In genomic region chr19:28337574-28337973, GRCm38 (mm10) we compare ENCODE assay signal across 15 mouse cellular contexts.
DNase-seq lines count a peak whose midpoint lies in the region; ATAC-seq and TF ChIP-seq lines count a peak whose summit lies in the region.
"Had no signal": no experiment of that assay in that cellular context is flagged by ENCODE, and none has a peak within 500 bp of the region (broad histone marks: within the 10 kb centered on the region; RNA-seq: fewer than 3 reads in every experiment).

No protein-coding gene starts in this region.

- H3K9me3 ChIP-seq in forebrain, embryonic 15.5 days, result no peaks in the 10 kb centered on the region
- H3K9me3 ChIP-seq in forebrain, embryonic 13.5 days (replicated peaks), result no peaks in the 10 kb centered on the region
- no peaks in the 10 kb centered on the region for H3K9me3 ChIP-seq in lung, embryonic 14.5 days (ENCODE audit: low read depth, low read length)
- H3K9me3 ChIP-seq: intestine, embryonic 15.5 days; neural tube, embryonic 13.5 days had no signal

- H3K4me1 ChIP-seq in forebrain, embryonic 15.5 days, result peaks cover 31% of the 10 kb centered on the region
- H3K4me1 ChIP-seq in forebrain, embryonic 13.5 days, result peaks cover 31% of the 10 kb centered on the region
- no peaks in the 10 kb centered on the region for H3K4me1 ChIP-seq in lung, embryonic 14.5 days (ENCODE audit: insufficient read depth)
- no peaks in the 10 kb centered on the region for H3K4me1 ChIP-seq in lung, adult 2 months (ENCODE audit: control insufficient read depth, insufficient read depth, low read length)
- H3K4me1 ChIP-seq in embryonic fibroblast, embryonic 13.5 days (ENCODE audit: control insufficient read depth, insufficient read depth, low read length), result peaks cover 6% of the 10 kb centered on the region
- H3K4me1 ChIP-seq: intestine, embryonic 15.5 days had no signal

- ATAC-seq in forebrain, embryonic 15.5 days (replicated peaks), result no peak
- ATAC-seq in forebrain, embryonic 13.5 days, result no peak
- ATAC-seq in lung, embryonic 14.5 days (ENCODE audit: insufficient read depth), result no peak
- no peak for ATAC-seq in granulocyte monocyte progenitor cell, adult 5-6 weeks (replicated peaks; ENCODE audit: poor library complexity, severe bottlenecking)
- ATAC-seq: intestine, embryonic 15.5 days; liver, postnatal 0 days had no signal

- TF ChIP-seq POLR2A in lung, adult 2 months (IDR thresholded peaks at IDR 0.05; ENCODE audit: borderline replicate concordance, extremely low read depth, low read depth, low read length), result no peak
- TF ChIP-seq POLR2A in embryonic fibroblast, embryonic 13.5 days (IDR thresholded peaks at IDR 0.05; ENCODE audit: low read depth, low read length), result no peak
- no peak for TF ChIP-seq POLR2A in myocyte (IDR thresholded peaks at IDR 0.05; ENCODE audit: insufficient read length, low read depth)

- DNase-seq in lung, embryonic 14.5 days, result peak; percentile 19
- DNase-seq in lung, adult 2 months, result no peak
- DNase-seq: cerebellum, adult 9-10 months; heart, postnatal 4 days; kidney, postnatal 25 days; liver, postnatal 0 days; right cerebral cortex, postnatal 14 days had no signal

- H3K4me2 ChIP-seq in forebrain, embryonic 15.5 days (replicated peaks), result no peak overlapping the region
- H3K4me2 ChIP-seq in forebrain, embryonic 13.5 days, result no peak overlapping the region
- H3K4me2 ChIP-seq in lung, embryonic 14.5 days, result no peak overlapping the region
- H3K4me2 ChIP-seq in myocyte (ENCODE audit: low read depth), result peak overlapping the region; percentile 27
- H3K4me2 ChIP-seq: intestine, embryonic 15.5 days; neural tube, embryonic 13.5 days had no signal

- TF ChIP-seq CTCF in lung, embryonic 14.5 days (IDR thresholded peaks at IDR 0.05; ENCODE audit: low read depth), result no peak
- no peak for TF ChIP-seq CTCF in lung, adult 2 months (IDR thresholded peaks at IDR 0.05; ENCODE audit: insufficient read depth, low read length)
- no peak for TF ChIP-seq CTCF in embryonic fibroblast, embryonic 13.5 days (IDR thresholded peaks at IDR 0.05; ENCODE audit: borderline replicate concordance, insufficient read depth, low read length)

- H3K36me3 ChIP-seq in forebrain, embryonic 15.5 days, result no peaks in the 10 kb centered on the region
- no peaks in the 10 kb centered on the region for H3K36me3 ChIP-seq in forebrain, embryonic 13.5 days (ENCODE audit: poor library complexity, severe bottlenecking)
- no peaks in the 10 kb centered on the region for H3K36me3 ChIP-seq in lung, embryonic 14.5 days (ENCODE audit: insufficient read depth)
- no peaks in the 10 kb centered on the region for H3K36me3 ChIP-seq in myocyte (ENCODE audit: control insufficient read depth, insufficient read depth)
- H3K36me3 ChIP-seq: intestine, embryonic 15.5 days; neural tube, embryonic 13.5 days had no signal

- no peak overlapping the region for H3K9ac ChIP-seq in forebrain, embryonic 15.5 days (replicated peaks)
- no peak overlapping the region for H3K9ac ChIP-seq in forebrain, embryonic 13.5 days
- H3K9ac ChIP-seq in lung, embryonic 14.5 days, result no peak overlapping the region
- H3K9ac ChIP-seq: intestine, embryonic 15.5 days; liver, postnatal 0 days; neural tube, embryonic 13.5 days had no signal

- no peak overlapping the region for H3K4me3 ChIP-seq in forebrain, embryonic 15.5 days
- H3K4me3 ChIP-seq in forebrain, embryonic 13.5 days, result no peak overlapping the region
- no peak overlapping the region for H3K4me3 ChIP-seq in lung, embryonic 14.5 days (ENCODE audit: low read depth, low read length)
- H3K4me3 ChIP-seq in lung, adult 2 months (replicated peaks; ENCODE audit: extremely low read depth, low read depth, low read length), result no peak overlapping the region
- H3K4me3 ChIP-seq in embryonic fibroblast, embryonic 13.5 days (ENCODE audit: insufficient read depth, low read length), result no peak overlapping the region
- no peak overlapping the region for H3K4me3 ChIP-seq in myocyte
- H3K4me3 ChIP-seq: intestine, embryonic 15.5 days; neural tube, embryonic 13.5 days had no signal

- 33% methylated on average over 3 of the region's 3 CpGs for WGBS in forebrain, embryonic 15.5 days
- 29% methylated on average over 3 of the region's 3 CpGs for WGBS in forebrain, embryonic 13.5 days
- 59% methylated on average over 3 of the region's 3 CpGs for WGBS in lung, embryonic 14.5 days
- 51% methylated on average over 3 of the region's 3 CpGs for WGBS in lung, adult 2 months

- H3K27me3 ChIP-seq in forebrain, embryonic 15.5 days, result peaks cover 15% of the 10 kb centered on the region; the same call in 1 of the 2 replicates
- peaks cover 51% of the 10 kb centered on the region for H3K27me3 ChIP-seq in forebrain, embryonic 13.5 days
- no peaks in the 10 kb centered on the region for H3K27me3 ChIP-seq in lung, embryonic 14.5 days (ENCODE audit: insufficient read depth, low read length)
- no peaks in the 10 kb centered on the region for H3K27me3 ChIP-seq in myocyte (ENCODE audit: control insufficient read depth, insufficient read depth, insufficient read length)
- H3K27me3 ChIP-seq: intestine, embryonic 15.5 days; neural tube, embryonic 13.5 days had no signal

- no peak overlapping the region for H3ac ChIP-seq in myocyte (ENCODE audit: control insufficient read depth, insufficient read length)

- H3K27ac ChIP-seq in forebrain, embryonic 15.5 days (replicated peaks), result peak overlapping the region; percentile 5; the same call in 1 of the 2 replicates
- no peak overlapping the region for H3K27ac ChIP-seq in forebrain, embryonic 13.5 days
- H3K27ac ChIP-seq in lung, embryonic 14.5 days (ENCODE audit: low read depth), result no peak overlapping the region
- H3K27ac ChIP-seq in embryonic fibroblast, embryonic 13.5 days (ENCODE audit: insufficient read depth, low read length), result peak overlapping the region; percentile 77
- H3K27ac ChIP-seq: intestine, embryonic 15.5 days; macrophage; neural tube, embryonic 13.5 days had no signal

- H3K79me2 ChIP-seq in myocyte (ENCODE audit: control insufficient read depth, insufficient read depth), result no peaks in the 10 kb centered on the region

TF ChIP-seq in myocyte, 11 proteins besides CTCF, POLR2A, EP300 and RAD21:
- TF ChIP-seq CEBPB (IDR thresholded peaks at IDR 0.05; ENCODE audit: insufficient read depth, poor library complexity, severe bottlenecking) (peak; percentile 71), POLR2AphosphoS2 (IDR thresholded peaks at IDR 0.05; ENCODE audit: insufficient read length, low read depth) (no peak)
TF ChIP-seq in myocyte: peak in this region for 1.

Comparison
In these comparisons a context has a peak if more than half of its experiments do, and no peak if none do; other contexts are left out.
1. H3K27ac ChIP-seq: peak in forebrain, embryonic 15.5 days (single experiment) and embryonic fibroblast, embryonic 13.5 days (single experiment); none in forebrain, embryonic 13.5 days (single experiment) and lung, embryonic 14.5 days (single experiment).